Mouse (Mus musculus) liver, embryonic 13.5 days (tissue): ENCODE results near the gene Oxld1. TPM values are rescaled to one million over a fixed set of nuclear protein-coding genes. Genes with fewer than 3 reads are reported as not detected.
A peak's percentile ranks its signal among the peaks of the same experiment; 100 is the strongest.

ENCODE experiments used
- ATAC-seq: fragments of 200-750 bp; cut with Nextera tagmentation; 2 replicates; pipeline ENCODE4 v1.8.0; 2017; ENCODE audit warnings: low read depth, mild to moderate bottlenecking, moderate number of reproducible peaks, moderate library complexity
- DNase-seq: peaks from one replicate; pipeline ENCODE4 v3.0.0; 2022
- H3K27ac ChIP-seq: fragments of 300-500 bp; sonication (generic); 2 replicates; pipeline ENCODE4 v1.5.1; 2015; ENCODE audit warnings: moderate library complexity, mild to moderate bottlenecking, inconsistent platforms
- H3K27me3 ChIP-seq: fragments of 300-500 bp; sonication (generic); 2 replicates; pipeline ENCODE4 v1.6.1; 2015; ENCODE audit warnings: mild to moderate bottlenecking, inconsistent platforms
- H3K36me3 ChIP-seq: fragments of 300-500 bp; sonication (generic); 2 replicates; pipeline ENCODE4 v1.6.1; 2015; ENCODE audit warnings: mild to moderate bottlenecking, inconsistent platforms
- H3K4me1 ChIP-seq: fragments of 300-500 bp; sonication (generic); replicated peaks from 2 replicates; pipeline ENCODE4 v1.6.1; 2015; ENCODE audit warnings: inconsistent platforms
- H3K4me2 ChIP-seq: fragments of 300-500 bp; sonication (generic); 2 replicates; pipeline ENCODE4 v1.6.1; 2015; ENCODE audit warnings: inconsistent platforms, mild to moderate bottlenecking, moderate library complexity
- H3K4me3 ChIP-seq: fragments of 300-500 bp; sonication (generic); replicated peaks from 2 replicates; pipeline ENCODE4 v1.5.1; 2015; ENCODE audit warnings: mild to moderate bottlenecking, inconsistent platforms
- H3K9ac ChIP-seq: fragments of 300-500 bp; sonication (generic); 2 replicates; pipeline ENCODE4 v1.6.1; 2015; ENCODE audit warnings: mild to moderate bottlenecking, inconsistent platforms
- H3K9me3 ChIP-seq: fragments of 300-500 bp; sonication (generic); replicated peaks from 2 replicates; pipeline ENCODE4 v1.6.1; 2016; ENCODE audit warnings: inconsistent platforms
- WGBS: fragments of 180-500 bp; shearing (Covaris S2); methylation state at CpG from one replicate; pipeline ENCODE4 v1.1.7; 2015; ENCODE audit not compliant: insufficient replicate concordance; 5-methylcytosine and 5-hydroxymethylcytosine counted together
- polyA plus RNA-seq: library from polyadenylated mRNA; unstranded; fragments of >200 nt; fragmentation: Nextera tagmentation; extraction: Ambion mirVana; gene quantifications from 2 replicates; pipeline ENCODE4 v1.2.1, GENCODE M21; 2015

Gene Oxld1
- polyA plus RNA-seq, 1 experiment from 2014 or later: 8.4 TPM

DNA sequence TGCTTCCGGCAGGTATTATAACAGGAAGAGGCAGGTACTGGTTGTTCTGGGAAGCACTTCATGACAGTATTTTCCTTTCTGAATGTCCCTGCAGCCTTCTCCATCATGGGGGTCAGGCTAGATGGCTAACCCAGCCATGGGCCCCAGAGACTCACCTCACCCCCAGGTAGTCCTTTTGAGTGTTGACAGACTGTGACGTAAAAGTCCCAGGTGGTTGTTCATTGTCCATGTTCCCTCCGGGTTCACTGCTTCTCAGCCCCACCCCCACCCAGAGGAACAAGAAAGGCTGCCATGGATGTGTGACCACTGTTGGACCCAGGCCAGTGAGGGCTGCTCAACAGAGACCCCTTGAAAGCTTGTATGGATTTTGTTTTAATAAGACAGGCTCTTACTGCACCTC, 35.5 kb upstream of the Oxld1 start:
- peak overlapping the region; percentile 51 for H3K9ac ChIP-seq
- H3K4me2 ChIP-seq: peak overlapping the region; percentile 94
- H3K27ac ChIP-seq: peak overlapping the region; percentile 94
- 75% methylated on average over 3 of the region's 3 CpGs for WGBS
- no peak for DNase-seq
- H3K4me3 ChIP-seq: peak overlapping the region; percentile 94
- no peaks in the 10 kb centered on the region for H3K27me3 ChIP-seq
- no peaks in the 10 kb centered on the region for H3K9me3 ChIP-seq
- H3K36me3 ChIP-seq: peaks cover 67% of the 10 kb centered on the region
- ATAC-seq: no peak
- peaks cover 55% of the 10 kb centered on the region for H3K4me1 ChIP-seq

DNA sequence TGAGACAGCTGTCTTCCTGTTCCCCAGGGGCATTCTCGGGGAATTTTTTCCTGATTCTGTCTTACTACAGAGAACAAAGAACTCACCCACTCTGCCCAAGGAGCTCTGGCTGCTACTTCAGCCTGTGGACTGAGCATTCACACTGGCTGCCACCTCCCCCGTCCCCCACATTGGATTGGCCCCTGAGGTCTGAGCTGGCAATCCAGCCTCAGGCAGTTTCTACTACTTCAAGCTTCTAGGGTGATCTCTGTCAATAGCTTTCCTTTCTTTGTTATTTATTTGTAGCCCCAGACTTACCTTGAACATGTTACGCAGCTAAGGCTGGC, 35.0 kb upstream of the Oxld1 start:
- H3K4me3 ChIP-seq: peak overlapping the region; percentile 94
- H3K9ac ChIP-seq: peak overlapping the region; percentile 95
- peaks cover 67% of the 10 kb centered on the region for H3K36me3 ChIP-seq
- ATAC-seq (no peak), DNase-seq (no peak)
- 40% methylated on average over 3 of the region's 3 CpGs for WGBS
- H3K4me2 ChIP-seq: peak overlapping the region; percentile 94
- no peaks in the 10 kb centered on the region for H3K27me3 ChIP-seq
- peaks cover 60% of the 10 kb centered on the region for H3K4me1 ChIP-seq
- H3K9me3 ChIP-seq: no peaks in the 10 kb centered on the region
- peak overlapping the region; percentile 94 for H3K27ac ChIP-seq

DNA sequence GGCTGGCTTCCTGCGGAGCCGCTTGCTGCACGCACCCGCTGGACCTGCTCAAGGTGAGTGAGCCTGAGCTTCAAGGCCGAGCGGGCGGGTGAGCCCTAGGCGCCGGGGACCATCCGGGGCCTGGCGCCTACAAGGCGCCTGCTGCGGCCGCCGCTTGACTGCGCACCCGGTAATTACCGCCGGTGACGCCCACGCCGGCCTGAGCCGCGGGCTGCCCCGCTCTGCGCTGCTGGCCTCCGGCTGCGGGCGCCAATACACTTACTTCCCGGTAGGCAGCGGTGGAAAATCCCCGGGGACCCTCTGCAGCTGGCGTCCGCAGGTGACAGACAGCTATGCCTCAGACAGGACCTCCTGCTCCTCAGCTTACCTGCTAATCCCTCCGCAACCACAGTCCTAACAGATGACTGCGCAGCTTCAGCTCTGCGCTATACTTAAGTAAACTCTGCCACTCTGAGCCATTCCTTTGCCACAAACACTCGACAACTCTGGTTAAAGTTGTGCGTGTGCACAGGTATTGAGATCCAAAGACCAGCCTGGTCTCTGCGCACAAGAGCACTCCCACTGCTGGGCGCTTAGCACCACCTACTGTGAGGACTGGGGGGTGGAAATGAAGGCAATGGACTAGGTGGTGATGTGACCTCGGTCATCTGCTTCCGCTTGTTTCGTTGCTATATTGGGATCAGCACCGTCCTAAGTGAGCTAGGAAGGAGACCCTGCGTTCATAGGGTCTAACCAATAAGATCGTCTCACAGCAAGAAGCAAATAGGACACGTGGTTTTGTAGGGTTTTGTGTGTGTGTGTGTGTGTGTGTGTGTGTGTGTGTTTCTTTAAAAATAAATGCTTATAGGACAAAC, 34.4 kb upstream of the Oxld1 start:
- H3K9ac ChIP-seq: peak overlapping the region; percentile 95
- no peaks in the 10 kb centered on the region for H3K9me3 ChIP-seq
- H3K36me3 ChIP-seq: peaks cover 67% of the 10 kb centered on the region
- DNase-seq (peak; percentile 51), ATAC-seq (peak; percentile 65)
- peaks cover 65% of the 10 kb centered on the region for H3K4me1 ChIP-seq
- WGBS: under 1% methylated on average over 48 of the region's 48 CpGs
- no peaks in the 10 kb centered on the region for H3K27me3 ChIP-seq
- H3K4me2 ChIP-seq: peak overlapping the region; percentile 94
- H3K4me3 ChIP-seq: peak overlapping the region; percentile 94
- peak overlapping the region; percentile 94 for H3K27ac ChIP-seq

DNA sequence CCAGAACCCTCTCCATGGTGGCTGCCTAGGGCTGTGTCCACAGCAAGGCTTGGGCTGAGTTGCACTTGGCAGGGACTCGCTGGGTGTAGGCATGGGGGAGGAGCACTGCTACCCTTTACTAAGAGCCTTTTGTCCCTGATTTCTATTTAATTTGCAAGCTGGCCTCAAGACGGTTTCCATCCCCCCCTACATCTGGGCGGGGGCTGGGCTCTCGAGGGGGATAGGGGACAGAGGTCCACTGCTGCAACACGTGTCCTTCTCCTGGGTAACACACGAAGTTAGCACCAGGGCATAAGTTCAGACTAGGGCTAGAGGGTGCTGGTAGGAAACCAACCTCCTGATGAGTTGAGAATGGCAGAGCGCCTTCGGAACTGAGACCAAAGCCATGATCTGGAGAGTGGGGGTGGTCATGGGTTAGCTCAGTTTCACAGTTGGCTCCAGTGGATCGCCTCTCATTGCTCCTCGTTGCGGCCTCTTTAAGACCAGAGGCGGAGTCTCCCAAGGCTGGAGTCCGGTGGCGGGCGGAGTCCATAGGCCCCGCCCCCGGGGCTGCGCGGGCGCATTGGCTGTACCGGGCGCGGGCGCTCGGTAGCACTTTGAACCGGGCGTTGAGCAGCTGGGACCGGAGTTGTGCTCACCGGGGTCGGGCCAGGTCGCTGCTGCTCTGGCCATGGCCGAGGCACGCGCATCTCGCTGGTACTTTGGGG, 33.6 kb upstream of the Oxld1 start, which contains the start of gene Slc25a10:
Gene Slc25a10 (plus strand): TSS at position 524 of the 707 bp plus-strand sequence.
- peak within 1 kb of the TSS; percentile 95 for H3K9ac ChIP-seq
- peaks cover 73% of the 10 kb centered on the region for H3K4me1 ChIP-seq
- H3K36me3 ChIP-seq: peaks cover 67% of the 10 kb centered on the region
- peak within 1 kb of the TSS; percentile 94 for H3K4me2 ChIP-seq
- peak within 1 kb of the TSS; percentile 94 for H3K4me3 ChIP-seq
- DNase-seq (peak; percentile 88), ATAC-seq (peak; percentile 86)
- under 1% methylated on average over 35 of the region's 35 CpGs for WGBS
- H3K27me3 ChIP-seq: no peaks in the 10 kb centered on the region
- peak within 1 kb of the TSS; percentile 94 for H3K27ac ChIP-seq
- no peaks in the 10 kb centered on the region for H3K9me3 ChIP-seq

DNA sequence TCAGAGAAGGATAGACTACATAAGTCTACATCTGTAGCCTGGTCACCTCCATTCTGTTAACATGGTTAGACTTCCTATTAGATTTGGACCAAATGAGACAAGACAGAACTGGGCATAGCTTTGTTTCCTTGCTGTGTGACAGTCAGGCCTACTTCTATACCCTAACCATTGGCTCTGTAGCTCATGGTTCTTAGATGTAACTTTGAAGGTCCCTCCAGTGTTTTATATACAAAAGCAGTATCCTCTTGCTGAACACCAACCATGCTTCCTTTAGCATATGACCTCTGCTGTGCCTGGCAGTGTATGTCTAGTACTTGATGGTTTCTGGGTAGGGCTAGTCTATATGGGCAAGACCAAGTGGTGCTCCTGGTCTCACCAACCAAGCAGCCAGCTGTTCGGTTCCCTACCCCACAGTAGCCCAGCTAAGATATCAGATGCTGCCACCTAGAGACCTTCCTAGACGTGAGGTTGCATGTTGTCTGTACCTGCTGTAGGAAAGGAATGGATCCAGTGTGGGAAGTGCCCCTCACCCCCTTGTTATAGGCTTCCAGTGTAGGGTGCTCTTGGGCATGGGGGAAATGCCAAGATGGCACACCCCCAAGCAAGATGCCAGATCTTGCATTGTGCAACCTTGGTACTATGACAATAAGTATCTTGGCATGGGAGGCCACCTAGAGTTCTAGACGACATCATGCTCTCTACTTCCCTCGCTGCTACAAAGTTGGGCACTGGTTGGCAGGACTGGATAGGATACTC, 32.6 kb upstream of the Oxld1 start:
- H3K4me1 ChIP-seq: peaks cover 83% of the 10 kb centered on the region
- no peak overlapping the region for H3K4me3 ChIP-seq
- H3K27me3 ChIP-seq: no peaks in the 10 kb centered on the region
- DNase-seq (no peak), ATAC-seq (no peak)
- peak overlapping the region; percentile 18; the same call in 1 of the 2 replicates for H3K9ac ChIP-seq
- no peaks in the 10 kb centered on the region for H3K9me3 ChIP-seq
- WGBS: 30% methylated on average over 4 of the region's 4 CpGs
- H3K36me3 ChIP-seq: peaks cover 65% of the 10 kb centered on the region
- peak overlapping the region; percentile 94 for H3K27ac ChIP-seq
- peak overlapping the region; percentile 94 for H3K4me2 ChIP-seq

DNA sequence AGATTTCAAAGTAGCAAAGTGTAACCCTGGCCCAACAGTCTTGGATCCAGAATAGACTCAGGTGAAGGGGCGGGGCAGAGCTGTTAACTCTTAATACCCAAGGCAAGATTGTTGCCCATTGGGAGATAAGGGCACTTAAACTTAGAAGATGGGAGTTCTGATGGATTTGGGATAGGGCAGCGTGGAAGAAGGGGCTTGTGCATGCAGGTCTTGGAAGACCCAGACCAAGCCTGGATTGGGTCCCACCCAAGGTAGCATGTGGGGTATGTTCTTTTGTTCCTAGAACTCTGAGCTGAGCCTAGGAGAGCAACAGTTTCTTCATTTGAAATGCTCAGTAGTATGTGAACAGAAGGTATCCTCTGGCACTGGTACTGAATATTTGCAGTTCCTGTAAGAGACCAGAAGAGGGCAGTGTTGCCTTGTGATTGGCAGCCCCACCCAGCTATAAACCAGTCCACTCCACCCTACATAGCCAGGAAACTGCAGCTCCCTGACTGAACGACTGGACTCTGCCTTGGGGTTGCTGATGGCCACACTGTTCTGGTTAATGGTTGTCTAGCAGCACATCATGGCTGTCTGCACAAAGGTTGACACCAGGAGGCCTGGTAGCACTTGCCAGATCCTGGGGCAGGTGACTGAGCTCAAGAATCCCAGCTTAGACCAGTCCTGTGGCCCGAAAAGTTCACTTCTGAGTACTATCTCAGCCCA, 31.3 kb upstream of the Oxld1 start:
- ATAC-seq: peak; percentile 41
- H3K4me1 ChIP-seq: peaks cover 89% of the 10 kb centered on the region
- 56% methylated on average over 4 of the region's 4 CpGs for WGBS

DNA sequence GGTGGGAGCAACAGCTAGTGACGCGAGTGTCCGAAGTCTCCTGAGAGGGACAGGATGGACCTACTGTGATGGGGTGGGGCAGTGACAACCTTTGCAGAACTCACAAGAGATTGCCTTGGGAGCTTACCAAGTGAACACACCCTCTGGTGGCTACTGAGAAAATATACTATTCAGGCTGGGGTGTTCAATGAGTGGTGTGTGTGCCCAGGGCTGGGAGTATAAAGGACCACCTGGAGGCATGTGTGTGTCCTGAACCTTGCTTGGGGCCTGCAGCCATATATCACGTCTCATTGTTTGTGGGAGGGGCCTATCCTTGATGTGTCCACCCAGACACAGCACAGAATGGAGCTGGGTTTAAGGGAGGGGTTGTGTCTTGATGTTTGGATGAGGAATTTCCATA, 30.6 kb upstream of the Oxld1 start:
- no peak overlapping the region for H3K4me3 ChIP-seq
- no peaks in the 10 kb centered on the region for H3K27me3 ChIP-seq
- 69% methylated on average over 4 of the region's 4 CpGs for WGBS
- ATAC-seq: no peak
- no peak for DNase-seq
- H3K4me2 ChIP-seq: no peak overlapping the region
- peak overlapping the region; percentile 24; the same call in 1 of the 2 replicates for H3K27ac ChIP-seq
- no peaks in the 10 kb centered on the region for H3K9me3 ChIP-seq
- peaks cover 88% of the 10 kb centered on the region for H3K4me1 ChIP-seq
- peaks cover 50% of the 10 kb centered on the region for H3K36me3 ChIP-seq
- no peak overlapping the region for H3K9ac ChIP-seq

More for the DNA sequence above, 31.3 kb upstream of the Oxld1 start:
- peak overlapping the region; percentile 94 for H3K27ac ChIP-seq
- DNase-seq: peak; percentile 71
- H3K9me3 ChIP-seq: no peaks in the 10 kb centered on the region
- no peak overlapping the region for H3K4me3 ChIP-seq
- no peak overlapping the region for H3K4me2 ChIP-seq
- no peaks in the 10 kb centered on the region for H3K27me3 ChIP-seq
- H3K9ac ChIP-seq: peak overlapping the region; percentile 47; the same call in 1 of the 2 replicates
- H3K36me3 ChIP-seq: peaks cover 55% of the 10 kb centered on the region

DNA sequence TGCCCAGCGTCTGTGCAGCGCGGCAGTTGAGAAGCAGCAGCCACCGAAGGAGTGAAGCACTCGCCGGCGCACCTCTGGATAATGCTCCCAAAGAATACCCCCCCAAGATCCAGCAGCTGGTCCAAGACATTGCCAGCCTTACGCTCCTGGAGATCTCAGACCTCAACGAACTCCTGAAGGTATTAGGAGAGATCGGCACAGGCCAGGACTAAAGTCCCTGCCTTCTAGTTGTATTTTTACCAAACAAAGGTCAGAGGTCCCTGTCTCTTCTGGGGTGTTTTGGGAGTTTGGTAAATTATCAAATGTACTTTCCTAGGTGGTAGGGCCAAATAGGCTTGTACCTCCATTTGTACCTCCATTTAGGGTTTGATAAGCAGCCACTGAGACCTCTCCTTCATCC, 27.4 kb upstream of the Oxld1 start:
- Histone ChIP-seq H3K9ac (peak overlapping the region; percentile 93), H3K9me3 (no peaks in the 10 kb centered on the region), H3K27me3 (no peaks in the 10 kb centered on the region), H3K36me3 (peaks cover 80% of the 10 kb centered on the region), H3K27ac (peak overlapping the region; percentile 80), H3K4me1 (peaks cover 64% of the 10 kb centered on the region), H3K4me2 (peak overlapping the region; percentile 92), H3K4me3 (peak overlapping the region; percentile 85)
- no peak for ATAC-seq
- no peak for DNase-seq
- 2% methylated on average over 10 of the region's 10 CpGs for WGBS

DNA sequence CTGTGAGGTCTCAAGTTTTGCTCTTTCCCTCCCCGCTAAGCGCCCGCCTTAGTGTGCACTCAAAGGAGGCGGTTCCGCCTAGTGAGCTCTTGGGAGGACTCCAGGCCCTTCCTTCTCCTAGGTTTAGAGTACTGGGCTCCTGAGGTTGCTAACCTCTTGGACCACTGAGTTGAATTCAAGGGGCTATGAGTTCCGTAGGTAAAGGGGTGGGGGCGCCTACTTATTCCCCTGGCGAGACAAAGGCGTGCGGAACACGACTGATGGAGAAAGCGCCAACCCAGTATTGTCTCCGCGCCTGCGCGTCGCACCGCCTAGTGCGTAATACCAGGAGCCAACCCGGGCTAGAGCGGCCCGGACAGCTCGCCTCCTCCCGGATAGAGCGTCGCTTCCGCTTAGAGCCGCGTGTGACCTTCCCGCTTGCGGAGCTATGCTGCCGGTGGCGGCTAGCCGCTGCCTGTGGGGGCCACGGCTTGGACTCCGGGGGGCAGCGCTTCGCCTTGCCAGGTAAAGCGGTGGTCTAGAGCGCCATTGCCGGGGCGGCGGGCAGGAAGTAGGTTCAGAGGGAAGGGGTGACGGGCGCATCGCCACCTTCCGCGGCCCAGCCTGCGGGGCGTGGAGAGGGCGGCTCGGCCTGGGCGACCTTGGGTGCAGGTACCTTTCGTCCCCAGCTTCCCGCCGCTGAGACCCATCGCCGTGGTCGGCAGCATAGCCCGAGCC, 26.6 kb upstream of the Oxld1 start, which contains the start of gene Mrpl12:
Gene Mrpl12 (plus strand): TSS at position 349 of the 717 bp plus-strand sequence.
- under 1% methylated on average over 60 of the region's 60 CpGs for WGBS
- Histone ChIP-seq H3K9me3 (no peaks in the 10 kb centered on the region), H3K4me3 (peak within 1 kb of the TSS; percentile 85), H3K36me3 (peaks cover 81% of the 10 kb centered on the region), H3K9ac (peak within 1 kb of the TSS; percentile 93), H3K4me2 (peak within 1 kb of the TSS; percentile 92), H3K27ac (peak within 1 kb of the TSS; percentile 80), H3K4me1 (peaks cover 56% of the 10 kb centered on the region), H3K27me3 (no peaks in the 10 kb centered on the region)
- DNase-seq (peak; percentile 82), ATAC-seq (peak; percentile 89)

DNA sequence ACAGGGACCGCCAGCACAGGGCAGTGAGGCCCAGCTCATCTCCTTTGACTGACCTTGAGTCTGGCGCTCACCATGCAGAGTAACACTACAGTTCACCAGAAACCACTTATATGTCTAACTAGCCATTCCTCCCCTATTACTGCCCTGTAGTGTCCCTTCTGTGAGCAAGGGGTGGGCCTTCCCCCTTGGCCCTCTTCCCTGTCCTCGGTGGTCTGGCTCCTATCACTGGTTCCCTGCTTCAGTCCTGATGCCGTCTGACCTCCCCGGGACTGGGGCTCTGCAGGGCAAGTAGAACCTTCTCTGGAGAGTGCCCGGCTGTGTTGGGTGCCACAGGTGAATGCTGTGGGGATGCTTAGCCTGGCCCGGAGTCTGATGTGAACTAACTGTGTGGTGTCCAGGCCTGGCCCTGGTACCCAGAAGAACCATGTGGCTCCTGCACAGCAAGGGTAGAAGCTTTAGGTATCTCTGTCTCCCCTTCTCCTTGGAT, 25.6 kb upstream of the Oxld1 start:
- H3K4me1 ChIP-seq: peaks cover 46% of the 10 kb centered on the region
- no peaks in the 10 kb centered on the region for H3K9me3 ChIP-seq
- H3K27me3 ChIP-seq: no peaks in the 10 kb centered on the region
- peak overlapping the region; percentile 60 for H3K27ac ChIP-seq
- H3K4me3 ChIP-seq: peak overlapping the region; percentile 85
- no peak for ATAC-seq
- no peak for DNase-seq
- peak overlapping the region; percentile 92 for H3K4me2 ChIP-seq
- H3K36me3 ChIP-seq: peaks cover 83% of the 10 kb centered on the region
- peak overlapping the region; percentile 93 for H3K9ac ChIP-seq
- 82% methylated on average over 7 of the region's 7 CpGs for WGBS
